9 mouse cellular contexts compared by ENCODE assay signal in genomic region chr11:118534382-118535092, GRCm38 (mm10). TPM values are rescaled to one million over a fixed set of nuclear protein-coding genes. Genes with fewer than 3 reads are reported as not detected.
DNase-seq lines count a peak whose midpoint lies in the region; ATAC-seq and TF ChIP-seq lines count a peak whose summit lies in the region.
"Had no signal": no experiment of that assay in that cellular context is flagged by ENCODE, and none has a peak within 500 bp of the region (broad histone marks: within the 10 kb centered on the region; RNA-seq: fewer than 3 reads in every experiment).

No protein-coding gene starts in this region.

- no peaks in the 10 kb centered on the region for H3K4me1 ChIP-seq in lung, adult 2 months (ENCODE audit: control insufficient read depth, insufficient read depth, low read length)
- peaks cover 14% of the 10 kb centered on the region for H3K4me1 ChIP-seq in cortical plate, adult 2 months (ENCODE audit: control insufficient read depth, insufficient read depth, low read length)
- peaks cover 8% of the 10 kb centered on the region; the same call in 1 of the 2 replicates for H3K4me1 ChIP-seq in hindbrain, postnatal 0 days (ENCODE audit: insufficient read depth, low read length)

- WGBS in lung, adult 2 months = 44% methylated on average over 18 of the region's 18 CpGs
- 33% methylated on average over 18 of the region's 18 CpGs for WGBS in hindbrain, postnatal 0 days

- H3K36me3 ChIP-seq in hindbrain, postnatal 0 days (ENCODE audit: insufficient read depth, low read length) = no peaks in the 10 kb centered on the region

- ATAC-seq in hindbrain, postnatal 0 days = peak; percentile 57
- ATAC-seq in erythroblast, adult 5-6 weeks (replicated peaks; ENCODE audit: low FRiP score, poor library complexity, severe bottlenecking) = no peak

- no peak overlapping the region for H3K4me2 ChIP-seq in hindbrain, postnatal 0 days (ENCODE audit: low read depth, low read length)

- no peak overlapping the region for H3K9ac ChIP-seq in hindbrain, postnatal 0 days (replicated peaks; ENCODE audit: low read length)

- no peaks in the 10 kb centered on the region for H3K9me3 ChIP-seq in hindbrain, postnatal 0 days (ENCODE audit: low read length)

- no peak for TF ChIP-seq POLR2A in lung, adult 2 months (IDR thresholded peaks at IDR 0.05; ENCODE audit: borderline replicate concordance, extremely low read depth, low read depth, low read length)
- no peak for TF ChIP-seq POLR2A in cortical plate, adult 2 months (IDR thresholded peaks at IDR 0.05; ENCODE audit: extremely low read depth, insufficient read depth, low read length)

- no peak overlapping the region for H3K4me3 ChIP-seq in lung, adult 2 months (replicated peaks; ENCODE audit: extremely low read depth, low read depth, low read length)
- no peak overlapping the region for H3K4me3 ChIP-seq in cortical plate, adult 2 months (ENCODE audit: insufficient read depth, low read length)
- no peak overlapping the region for H3K4me3 ChIP-seq in hindbrain, postnatal 0 days (ENCODE audit: low read length)

- DNase-seq in adrenal gland, postnatal 14 days = peak; percentile 66
- DNase-seq in adrenal gland, adult 2 months = no peak
- no peak for DNase-seq in lung, adult 2 months
- no peak for DNase-seq in lung, postnatal 25 days (ENCODE audit: low spot score)
- peak; percentile 80 for DNase-seq in hindbrain, postnatal 0 days (ENCODE audit: low spot score)
- peak; percentile 75 for DNase-seq in mesoderm, embryonic 11.5 days (ENCODE audit: low read depth, low spot score)

- no peaks in the 10 kb centered on the region for H3K27me3 ChIP-seq in hindbrain, postnatal 0 days (ENCODE audit: insufficient read depth, low read length)

- no peak overlapping the region for H3K27ac ChIP-seq in cortical plate, adult 2 months (ENCODE audit: insufficient read depth, low read length)
- no peak overlapping the region for H3K27ac ChIP-seq in hindbrain, postnatal 0 days
- H3K27ac ChIP-seq: macrophage had no signal

- TF ChIP-seq CTCF in lung, adult 2 months (IDR thresholded peaks at IDR 0.05; ENCODE audit: insufficient read depth, low read length) = peak; percentile 16; the same call in 1 of the 2 replicates
- peak; percentile 43 for TF ChIP-seq CTCF in cortical plate, adult 2 months (IDR thresholded peaks at IDR 0.05; ENCODE audit: extremely low read depth, insufficient read depth, low read length)
- TF ChIP-seq CTCF in hindbrain, postnatal 0 days (IDR thresholded peaks at IDR 0.05; ENCODE audit: low read depth) = peak; percentile 79

RNA-seq across cellular contexts. Expression of gene Engase, which starts 57.9 kb away (rescaled TPM):
- 12.1 and 12.4 TPM in 2 replicates for total RNA-seq in adrenal gland, postnatal 14 days (2021)
- total RNA-seq in adrenal gland, adult 2 months (2021) = 10 to 100 TPM; 10.1 to 17.1 TPM
- 26.4 and 40.6 TPM in 2 replicates for polyA plus RNA-seq in adrenal gland, adult 2 months (2012; rRNA removed)
- polyA plus RNA-seq in lung, adult 2 months (2012; rRNA removed) = 12.9 and 17.0 TPM in 2 replicates
- polyA plus RNA-seq in cortical plate, adult 2 months (2012; rRNA removed) = 10.3 and 12.0 TPM in 2 replicates
- total RNA-seq in hindbrain, postnatal 0 days (2014; rRNA removed) = 9.0 and 20.7 TPM in 2 replicates
- 6.5 and 7.0 TPM in 2 replicates for polyA plus RNA-seq in hindbrain, postnatal 0 days (2015; fragmentation: Nextera tagmentation; extraction: Ambion mirVana)
- total RNA-seq in erythroblast, adult 5-6 weeks (2015; ENCODE audit: low replicate concordance) = 0.63 and 2.1 TPM in 2 replicates
- 0.84 and 0.85 TPM in 2 replicates for total RNA-seq in erythroblast, adult 5-6 weeks (2017; ENCODE audit: low replicate concordance)

Comparison
In these comparisons a context has a peak if more than half of its experiments do, and no peak if none do; other contexts are left out.
1. DNase-seq: peak in adrenal gland, postnatal 14 days (single experiment), hindbrain, postnatal 0 days (single experiment) and mesoderm, embryonic 11.5 days (single experiment); none in adrenal gland, adult 2 months (single experiment), lung, adult 2 months (single experiment) and lung, postnatal 25 days (single experiment).
2. CTCF ChIP-seq: peak in every context shown above with its lines; median percentile 79 in hindbrain, postnatal 0 days; 43 in cortical plate, adult 2 months; 16 in lung, adult 2 months.